Mouse (Mus musculus): ENCODE data around the gene Gm45140.

DNA sequence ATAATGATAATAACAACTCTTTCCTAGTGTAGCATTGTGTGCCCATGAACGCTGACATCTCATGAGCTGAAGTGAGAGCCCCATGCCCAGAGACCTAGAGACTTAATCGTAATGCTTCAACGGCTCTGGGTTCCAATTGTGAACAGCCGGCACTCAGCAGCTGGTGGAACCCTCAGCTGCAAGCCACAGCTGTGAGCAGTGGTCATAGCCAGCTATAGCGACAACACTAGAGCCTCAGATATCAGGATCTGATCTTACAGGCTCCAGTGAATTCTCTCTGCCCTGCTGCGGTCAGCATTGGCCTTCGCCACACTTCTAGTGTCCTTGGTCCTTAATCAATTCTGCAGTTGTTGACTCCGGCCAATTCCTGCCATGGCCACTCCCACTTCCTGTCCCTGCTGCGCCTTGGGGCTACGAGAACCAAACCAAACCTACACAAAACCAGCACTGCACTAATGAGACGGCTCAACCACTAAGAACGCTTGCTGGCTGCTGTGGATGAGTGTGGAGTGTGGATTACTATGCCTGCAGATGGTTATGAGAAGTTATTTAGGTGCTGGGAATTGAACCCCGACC lies 40.6 kb upstream of the Gm45140 start:
- TF ChIP-seq CTCF (IDR thresholded peaks at IDR 0.05; ENCODE audit: borderline replicate concordance, extremely low read depth, insufficient read depth, insufficient read length) (no peak), POLR2A (IDR thresholded peaks at IDR 0.05; ENCODE audit: borderline replicate concordance, extremely low read depth, insufficient read depth, insufficient read length, poor library complexity, severe bottlenecking) (no peak)
